18 mouse cellular contexts compared by ENCODE assay signal in the genomic region with DNA sequence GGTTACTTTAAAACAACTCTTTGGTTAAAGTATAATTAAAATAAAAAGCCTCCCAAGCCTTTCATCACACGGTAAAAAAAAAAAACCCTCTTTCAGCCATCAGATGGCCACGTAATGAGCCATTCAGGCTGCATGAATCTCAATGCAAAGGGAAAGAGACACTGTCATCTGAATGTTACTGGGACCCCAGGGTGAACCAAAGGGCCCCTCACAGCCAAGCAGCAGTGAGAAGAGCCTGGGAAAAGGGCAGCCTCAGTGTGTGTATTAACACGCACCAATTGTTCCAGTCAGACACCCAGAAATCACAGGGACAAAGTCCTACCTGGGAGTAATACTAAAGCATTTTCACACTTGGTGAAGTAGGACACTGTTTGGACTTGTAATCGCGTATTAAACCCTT. TPM values are rescaled to one million over a fixed set of nuclear protein-coding genes. Genes with fewer than 3 reads are reported as not detected.
DNase-seq lines count a peak whose midpoint lies in the region; ATAC-seq and TF ChIP-seq lines count a peak whose summit lies in the region.
"Had no signal": no experiment of that assay in that cellular context is flagged by ENCODE, and none has a peak within 500 bp of the region (broad histone marks: within the 10 kb centered on the region; RNA-seq: fewer than 3 reads in every experiment).

No protein-coding gene starts in this region.

- H3K36me3 ChIP-seq in forebrain, embryonic 11.5 days (ENCODE audit: control insufficient read depth, insufficient read depth, low read length) = no peaks in the 10 kb centered on the region
- H3K36me3 ChIP-seq in forebrain, embryonic 16.5 days (ENCODE audit: control insufficient read depth, insufficient read depth) = no peaks in the 10 kb centered on the region
- H3K36me3 ChIP-seq in hindbrain, postnatal 0 days (ENCODE audit: insufficient read depth, low read length) = peaks cover 4% of the 10 kb centered on the region; the same call in 1 of the 2 replicates
- no peaks in the 10 kb centered on the region for H3K36me3 ChIP-seq in neural tube, embryonic 12.5 days
- H3K36me3 ChIP-seq: limb, embryonic 12.5 days; liver, embryonic 15.5 days had no signal

- WGBS in forebrain, embryonic 11.5 days = 47% methylated on average over 5 of the region's 5 CpGs
- 22% methylated on average over 5 of the region's 5 CpGs for WGBS in forebrain, embryonic 16.5 days
- 43% methylated on average over 5 of the region's 5 CpGs for WGBS in hindbrain, postnatal 0 days
- WGBS in neural tube, embryonic 12.5 days = 30% methylated on average over 5 of the region's 5 CpGs

- no peaks in the 10 kb centered on the region for H3K9me3 ChIP-seq in forebrain, embryonic 11.5 days (ENCODE audit: control insufficient read depth, low read length)
- no peaks in the 10 kb centered on the region for H3K9me3 ChIP-seq in forebrain, embryonic 16.5 days (ENCODE audit: control insufficient read depth, low read length)
- no peaks in the 10 kb centered on the region for H3K9me3 ChIP-seq in hindbrain, postnatal 0 days (ENCODE audit: low read length)
- H3K9me3 ChIP-seq in neural tube, embryonic 12.5 days = no peaks in the 10 kb centered on the region
- H3K9me3 ChIP-seq: heart, embryonic 12.5 days; limb, embryonic 12.5 days; liver, embryonic 15.5 days had no signal

- H3K4me1 ChIP-seq in forebrain, embryonic 11.5 days (replicated peaks; ENCODE audit: control insufficient read depth, insufficient read depth, low read length) = peaks cover 22% of the 10 kb centered on the region; the same call in 1 of the 2 replicates
- peaks cover 25% of the 10 kb centered on the region for H3K4me1 ChIP-seq in forebrain, embryonic 16.5 days (replicated peaks; ENCODE audit: control insufficient read depth, insufficient read depth, low read length)
- H3K4me1 ChIP-seq in hindbrain, postnatal 0 days (ENCODE audit: insufficient read depth, low read length) = peaks cover 6% of the 10 kb centered on the region; the same call in 1 of the 2 replicates
- H3K4me1 ChIP-seq in neural tube, embryonic 12.5 days = peaks cover 26% of the 10 kb centered on the region
- H3K4me1 ChIP-seq: heart, embryonic 12.5 days; liver, embryonic 15.5 days had no signal

- no peaks in the 10 kb centered on the region for H3K27me3 ChIP-seq in forebrain, embryonic 11.5 days (ENCODE audit: control insufficient read depth, insufficient read depth, low read length)
- H3K27me3 ChIP-seq in forebrain, embryonic 16.5 days (replicated peaks; ENCODE audit: control insufficient read depth, insufficient read depth, low read length) = no peaks in the 10 kb centered on the region
- H3K27me3 ChIP-seq in hindbrain, postnatal 0 days (ENCODE audit: insufficient read depth, low read length) = no peaks in the 10 kb centered on the region
- H3K27me3 ChIP-seq in neural tube, embryonic 12.5 days (replicated peaks) = no peaks in the 10 kb centered on the region
- H3K27me3 ChIP-seq: heart, embryonic 12.5 days; limb, embryonic 12.5 days; liver, embryonic 15.5 days had no signal

- H3K27ac ChIP-seq in forebrain, embryonic 11.5 days (ENCODE audit: low read depth, low read length) = peak overlapping the region; percentile 97
- peak overlapping the region; percentile 77 for H3K27ac ChIP-seq in forebrain, embryonic 16.5 days (ENCODE audit: low read length)
- peak overlapping the region; percentile 83 for H3K27ac ChIP-seq in hindbrain, postnatal 0 days
- H3K27ac ChIP-seq in neural tube, embryonic 12.5 days = peak overlapping the region; percentile 82; the same call in 1 of the 2 replicates
- H3K27ac ChIP-seq: limb, embryonic 12.5 days; liver, embryonic 15.5 days had no signal

- no peak for TF ChIP-seq CTCF in hindbrain, postnatal 0 days (IDR thresholded peaks at IDR 0.05; ENCODE audit: low read depth)

- peak overlapping the region; percentile 27; the same call in 1 of the 2 replicates for H3K9ac ChIP-seq in forebrain, embryonic 11.5 days (ENCODE audit: low read length)
- no peak overlapping the region for H3K9ac ChIP-seq in forebrain, embryonic 16.5 days (replicated peaks; ENCODE audit: low read depth, low read length)
- H3K9ac ChIP-seq in hindbrain, postnatal 0 days (replicated peaks; ENCODE audit: low read length) = no peak overlapping the region
- no peak overlapping the region for H3K9ac ChIP-seq in neural tube, embryonic 12.5 days
- H3K9ac ChIP-seq: heart, embryonic 12.5 days; limb, embryonic 12.5 days; liver, embryonic 15.5 days had no signal

- peak overlapping the region; percentile 39; the same call in 1 of the 2 replicates for H3K4me2 ChIP-seq in forebrain, embryonic 11.5 days (ENCODE audit: low read depth, low read length, severe bottlenecking)
- no peak overlapping the region; the same call in 1 of the 2 replicates for H3K4me2 ChIP-seq in forebrain, embryonic 16.5 days (ENCODE audit: low read length)
- no peak overlapping the region for H3K4me2 ChIP-seq in hindbrain, postnatal 0 days (ENCODE audit: low read depth, low read length)
- peak overlapping the region; percentile 35; the same call in 1 of the 2 replicates for H3K4me2 ChIP-seq in neural tube, embryonic 12.5 days (replicated peaks)
- H3K4me2 ChIP-seq: heart, embryonic 12.5 days; limb, embryonic 12.5 days; liver, embryonic 15.5 days had no signal

- ATAC-seq in forebrain, embryonic 11.5 days (replicated peaks; ENCODE audit: low FRiP score) = no peak; the same call in 1 of the 2 replicates
- no peak for ATAC-seq in forebrain, embryonic 16.5 days
- ATAC-seq in hindbrain, postnatal 0 days = no peak
- ATAC-seq in neural tube, embryonic 12.5 days (ENCODE audit: low FRiP score, low read depth) = peak; percentile 71

- no peak for DNase-seq in forebrain, embryonic 11.5 days (ENCODE audit: low spot score)
- DNase-seq in hindbrain, postnatal 0 days (ENCODE audit: low spot score) = no peak
- DNase-seq in frontal cortex, postnatal 25 days (ENCODE audit: low spot score in 2 of 2) = no peak
- no peak for DNase-seq in cerebellum, postnatal 14 days
- DNase-seq in testis, postnatal 10 days (ENCODE audit: low spot score) = no peak
- DNase-seq: cerebellum, adult 9-10 months; heart, postnatal 4 days; kidney, adult 9 months; lung, postnatal 14 days had no signal

- H3K4me3 ChIP-seq in forebrain, embryonic 11.5 days (ENCODE audit: low read depth, low read length) = no peak overlapping the region
- no peak overlapping the region for H3K4me3 ChIP-seq in forebrain, embryonic 16.5 days (replicated peaks; ENCODE audit: low read length)
- H3K4me3 ChIP-seq in hindbrain, postnatal 0 days (ENCODE audit: low read length) = no peak overlapping the region
- no peak overlapping the region for H3K4me3 ChIP-seq in neural tube, embryonic 12.5 days
- H3K4me3 ChIP-seq: heart, embryonic 12.5 days; limb, embryonic 12.5 days; liver, embryonic 15.5 days had no signal

RNA-seq across cellular contexts. Expression of gene Crtam, which starts 8.0 kb away (rescaled TPM):
- polyA plus RNA-seq in forebrain, embryonic 11.5 days (2014; fragmentation: Nextera tagmentation; extraction: Ambion mirVana) = not detected in 2 replicates
- 0.17 TPM in 1 of 2 replicates, not detected in the other for polyA plus RNA-seq in forebrain, embryonic 16.5 days (2015; fragmentation: Nextera tagmentation; extraction: Ambion mirVana)
- total RNA-seq in hindbrain, postnatal 0 days (2014; rRNA removed) = 0.04 and 0.42 TPM in 2 replicates
- 0.21 and 0.52 TPM in 2 replicates for polyA plus RNA-seq in hindbrain, postnatal 0 days (2015; fragmentation: Nextera tagmentation; extraction: Ambion mirVana)
- 0.18 TPM in 1 of 2 replicates, not detected in the other for polyA plus RNA-seq in neural tube, embryonic 12.5 days (2016; fragmentation: Nextera tagmentation; extraction: Ambion mirVana)
- polyA plus RNA-seq: liver, embryonic 15.5 days had no signal

RNA-seq across cellular contexts. Expression of gene Jhy, which starts 48.5 kb away (rescaled TPM):
- 0.67 TPM in 1 of 2 replicates, not detected in the other for polyA plus RNA-seq in forebrain, embryonic 11.5 days (2014; fragmentation: Nextera tagmentation; extraction: Ambion mirVana)
- polyA plus RNA-seq in forebrain, embryonic 16.5 days (2015; fragmentation: Nextera tagmentation; extraction: Ambion mirVana) = 0.15 and 0.20 TPM in 2 replicates
- 0.90 and 0.99 TPM in 2 replicates for total RNA-seq in hindbrain, postnatal 0 days (2014; rRNA removed)
- polyA plus RNA-seq in hindbrain, postnatal 0 days (2015; fragmentation: Nextera tagmentation; extraction: Ambion mirVana) = 1.1 and 1.8 TPM in 2 replicates
- polyA plus RNA-seq in neural tube, embryonic 12.5 days (2016; fragmentation: Nextera tagmentation; extraction: Ambion mirVana) = 0.98 and 1.1 TPM in 2 replicates
- total RNA-seq: adrenal gland, adult 18-20 months; ES-E14; gastrocnemius, postnatal 4 days; heart, postnatal 4 days had no signal
- polyA plus RNA-seq: heart, embryonic 12.5 days; large intestine, adult 2 months; limb, embryonic 12.5 days; liver, embryonic 15.5 days had no signal

Comparison
In these comparisons a context has a peak if more than half of its experiments do, and no peak if none do; other contexts are left out.
1. H3K4me2 ChIP-seq: peak in forebrain, embryonic 11.5 days (single experiment) and neural tube, embryonic 12.5 days (single experiment); none in forebrain, embryonic 16.5 days (single experiment) and hindbrain, postnatal 0 days (single experiment).
2. Peak in every context shown above with its lines, with median percentiles within 50 percentile points of each other: H3K27ac ChIP-seq.